Mouse (Mus musculus): ENCODE measurements around the gene Pam16. TPM values are rescaled to one million over a fixed set of nuclear protein-coding genes. Genes with fewer than 3 reads are reported as not detected.

Pam16 gene
- polyA plus RNA-seq, 1 experiment from 2014 or later: 57.2 TPM

- CTCF ChIA-PET: interaction anchor here (0.6 to 6.8 kb wide), 8 partner anchors 10 to 48 kb away, joined by 3 to 83 read pairs (median 12); partner anchors contain the start of gene Pam16
- H3K27me3 ChIP-seq: no peaks in the 10 kb centered on the region
- no peak for DNase-seq (ENCODE audit: low read depth, low spot score)
- in situ Hi-C loops (cut with MboI; ENCODE audit: low pct_unique_long_range_greater_than_20kb): no loop called here
- TF ChIP-seq CTCF (IDR thresholded peaks at IDR 0.05): no peak
- POLR2A ChIA-PET: interaction anchor here (1.1 to 4.8 kb wide), 4 partner anchors 13 to 81 kb away, joined by 3 to 28 read pairs (median 11); no protein-coding TSS in a partner anchor
- ATAC-seq: peak; percentile 82
Measured at GRCm38 (mm10) chr16:4655764-4656570, 31.2 kb upstream of the Pam16 start.

- ChIA-PET CTCF (interaction anchor here (0.6 to 6.8 kb wide), 8 partner anchors 10 to 48 kb away, joined by 3 to 83 read pairs (median 12); partner anchors contain the start of gene Pam16), POLR2A (interaction anchor here (1.1 to 4.8 kb wide), 5 partner anchors 13 to 81 kb away, joined by 3 to 28 read pairs (median 6); partner anchors contain the start of gene Pam16)
- TF ChIP-seq CTCF (IDR thresholded peaks at IDR 0.05): no peak
- DNase-seq (ENCODE audit: low read depth, low spot score) (no peak), ATAC-seq (peak; percentile 17)
- no peaks in the 10 kb centered on the region for H3K27me3 ChIP-seq
- in situ Hi-C loops (cut with MboI; ENCODE audit: low pct_unique_long_range_greater_than_20kb): no loop called here
Measured at GRCm38 (mm10) chr16:4655251-4655734, 30.5 kb upstream of the Pam16 start.

GRCm38 (mm10) chr16:4654706-4655105 lies 29.9 kb upstream of the Pam16 start:
- ATAC-seq (no peak), DNase-seq (ENCODE audit: low read depth, low spot score) (no peak)
- H3K27me3 ChIP-seq: no peaks in the 10 kb centered on the region
- ChIA-PET CTCF (interaction anchor here (0.9 to 6.8 kb wide), 6 partner anchors 8 to 22 kb away, joined by 3 to 83 read pairs (median 10); no protein-coding TSS in a partner anchor), POLR2A (interaction anchor here (2.1 to 4.8 kb wide), 3 partner anchors 12 to 30 kb away, joined by 6 to 28 read pairs (median 19); partner anchors contain the start of gene Pam16)
- in situ Hi-C loops (cut with MboI; ENCODE audit: low pct_unique_long_range_greater_than_20kb): no loop called here
- no peak for TF ChIP-seq CTCF (IDR thresholded peaks at IDR 0.05)

- H3K27me3 ChIP-seq: no peaks in the 10 kb centered on the region
- no peak for TF ChIP-seq CTCF (IDR thresholded peaks at IDR 0.05)
- ChIA-PET CTCF (interaction anchor here (6.7 to 6.8 kb wide), 2 partner anchors 15 to 21 kb away, joined by 65 to 83 read pairs; no protein-coding TSS in a partner anchor), POLR2A (interaction anchor here (1.0 to 2.1 kb wide), 3 partner anchors 14 to 28 kb away, joined by 3 to 6 read pairs (median 4); partner anchors contain the start of gene Pam16)
- no peak for DNase-seq (ENCODE audit: low read depth, low spot score)
- in situ Hi-C loops (cut with MboI; ENCODE audit: low pct_unique_long_range_greater_than_20kb): no loop called here
- ATAC-seq: no peak
Measured at GRCm38 (mm10) chr16:4652707-4653416, 28.1 kb upstream of the Pam16 start.

- no peaks in the 10 kb centered on the region for H3K27me3 ChIP-seq
- ChIA-PET CTCF (interaction anchor here (1.3 kb wide), 1 partner anchor 16 kb away, joined by 3 read pairs; no protein-coding TSS in a partner anchor), POLR2A (interaction anchor here (1.0 to 1.4 kb wide), 2 partner anchors 12 to 19 kb away, joined by 3 to 4 read pairs; no protein-coding TSS in a partner anchor)
- ATAC-seq: no peak
- TF ChIP-seq CTCF (IDR thresholded peaks at IDR 0.05): no peak
- no peak for DNase-seq (ENCODE audit: low read depth, low spot score)
- in situ Hi-C loops (cut with MboI; ENCODE audit: low pct_unique_long_range_greater_than_20kb): no loop called here
Measured at GRCm38 (mm10) chr16:4651624-4652023, 26.8 kb upstream of the Pam16 start.

- DNase-seq (ENCODE audit: low read depth, low spot score): no peak
- no peak for ATAC-seq
- ChIA-PET POLR2A (interaction anchor here (1.4 kb wide), 1 partner anchor 12 kb away, joined by 4 read pairs; no protein-coding TSS in a partner anchor), CTCF (interaction anchor here (1.3 kb wide), 1 partner anchor 16 kb away, joined by 3 read pairs; no protein-coding TSS in a partner anchor)
- H3K27me3 ChIP-seq: no peaks in the 10 kb centered on the region
- TF ChIP-seq CTCF (IDR thresholded peaks at IDR 0.05): no peak
- in situ Hi-C loops (cut with MboI; ENCODE audit: low pct_unique_long_range_greater_than_20kb): no loop called here
Measured at GRCm38 (mm10) chr16:4651081-4651480, 26.3 kb upstream of the Pam16 start.

GRCm38 (mm10) chr16:4650161-4650560 lies 25.4 kb upstream of the Pam16 start:
- no peak for ATAC-seq
- H3K27me3 ChIP-seq: no peaks in the 10 kb centered on the region
- TF ChIP-seq CTCF (IDR thresholded peaks at IDR 0.05): no peak
- POLR2A ChIA-PET: no interaction called here
- DNase-seq (ENCODE audit: low read depth, low spot score): no peak
- CTCF ChIA-PET: no interaction called here
- in situ Hi-C loops (cut with MboI; ENCODE audit: low pct_unique_long_range_greater_than_20kb): no loop called here

- no peak for TF ChIP-seq CTCF (IDR thresholded peaks at IDR 0.05)
- in situ Hi-C loops (cut with MboI; ENCODE audit: low pct_unique_long_range_greater_than_20kb): no loop called here
- ChIA-PET CTCF (interaction anchor here (1.1 kb wide), 1 partner anchor 20 kb away, joined by 4 read pairs; no protein-coding TSS in a partner anchor), POLR2A (no interaction called here)
- H3K27me3 ChIP-seq: no peaks in the 10 kb centered on the region
- DNase-seq (ENCODE audit: low read depth, low spot score) (no peak), ATAC-seq (no peak)
Measured at GRCm38 (mm10) chr16:4649692-4650091, 24.9 kb upstream of the Pam16 start.

- ATAC-seq (no peak), DNase-seq (ENCODE audit: low read depth, low spot score) (no peak)
- in situ Hi-C loops (cut with MboI; ENCODE audit: low pct_unique_long_range_greater_than_20kb): no loop called here
- ChIA-PET POLR2A (no interaction called here), CTCF (interaction anchor here (0.9 to 2.1 kb wide), 3 partner anchors 17 to 19 kb away, joined by 3 to 6 read pairs (median 4); no protein-coding TSS in a partner anchor)
- no peak for TF ChIP-seq CTCF (IDR thresholded peaks at IDR 0.05)
- H3K27me3 ChIP-seq: no peaks in the 10 kb centered on the region
Measured at GRCm38 (mm10) chr16:4649211-4649610, 24.4 kb upstream of the Pam16 start.
